8 mouse cellular contexts compared by ENCODE assay signal in genomic region chr6:126704430-126704829, GRCm38 (mm10). TPM values are rescaled to one million over a fixed set of nuclear protein-coding genes. Genes with fewer than 3 reads are reported as not detected.
DNase-seq lines count a peak whose midpoint lies in the region; ATAC-seq and TF ChIP-seq lines count a peak whose summit lies in the region.

No protein-coding gene starts in this region.

- no peak for TF ChIP-seq POLR2A in bone marrow macrophage, adult 2 months (IDR thresholded peaks at IDR 0.05; ENCODE audit: borderline replicate concordance, low read depth, low read length)

- no peak for TF ChIP-seq EP300 in stomach, postnatal 0 days (optimal IDR thresholded peaks at IDR 0.05)

- no peaks in the 10 kb centered on the region for H3K27me3 ChIP-seq in hindbrain, embryonic 11.5 days (ENCODE audit: control insufficient read depth, insufficient read depth, low read length)
- peaks cover 15% of the 10 kb centered on the region; the same call in 1 of the 2 replicates for H3K27me3 ChIP-seq in hindbrain, embryonic 13.5 days
- H3K27me3 ChIP-seq in stomach, postnatal 0 days (ENCODE audit: control insufficient read depth, insufficient read depth, low read length): no peaks in the 10 kb centered on the region

- H3K4me3 ChIP-seq in hindbrain, embryonic 11.5 days (ENCODE audit: low read depth, low read length): no peak overlapping the region
- H3K4me3 ChIP-seq in hindbrain, embryonic 13.5 days: no peak overlapping the region
- no peak overlapping the region for H3K4me3 ChIP-seq in bone marrow macrophage, adult 2 months (ENCODE audit: insufficient read depth, low read length)
- H3K4me3 ChIP-seq in stomach, postnatal 0 days (ENCODE audit: low read depth, low read length): no peak overlapping the region

- no peak; the same call in 1 of the 2 replicates for ATAC-seq in hindbrain, embryonic 11.5 days (ENCODE audit: low FRiP score)
- no peak for ATAC-seq in hindbrain, embryonic 13.5 days (ENCODE audit: low FRiP score)
- no peak for ATAC-seq in stomach, postnatal 0 days (ENCODE audit: low FRiP score, low TSS enrichment)
- no peak for ATAC-seq in monocyte, adult 5-6 weeks (replicated peaks; ENCODE audit: insufficient number of reproducible peaks, low FRiP score, low TSS enrichment, poor library complexity, severe bottlenecking)

- H3K9me3 ChIP-seq in hindbrain, embryonic 11.5 days (ENCODE audit: control insufficient read depth, low read length): no peaks in the 10 kb centered on the region
- no peaks in the 10 kb centered on the region for H3K9me3 ChIP-seq in hindbrain, embryonic 13.5 days
- no peaks in the 10 kb centered on the region for H3K9me3 ChIP-seq in stomach, postnatal 0 days (ENCODE audit: control insufficient read depth, low read length)

- no peak overlapping the region for H3K9ac ChIP-seq in hindbrain, embryonic 11.5 days (ENCODE audit: low read depth, low read length)
- H3K9ac ChIP-seq in hindbrain, embryonic 13.5 days: no peak overlapping the region
- no peak overlapping the region for H3K9ac ChIP-seq in stomach, postnatal 0 days (ENCODE audit: low read length)

- no peak overlapping the region for H3K4me2 ChIP-seq in hindbrain, embryonic 11.5 days (replicated peaks; ENCODE audit: low read depth, low read length)
- H3K4me2 ChIP-seq in hindbrain, embryonic 13.5 days: no peak overlapping the region
- no peak overlapping the region for H3K4me2 ChIP-seq in stomach, postnatal 0 days (replicated peaks; ENCODE audit: low read depth)

- DNase-seq in hindbrain, embryonic 11.5 days (ENCODE audit: low spot score): peak; percentile 70
- DNase-seq in A20 (ENCODE audit: low read depth, low spot score): peak; percentile 59
- peak; percentile 76 for DNase-seq in forelimb bud, embryonic 11.5 days (ENCODE audit: low read depth, low spot score)
- DNase-seq in stomach, postnatal 0 days (ENCODE audit: low spot score): peak; percentile 16
- DNase-seq in adrenal gland, postnatal 10 days: no peak

- H3K4me1 ChIP-seq in hindbrain, embryonic 11.5 days (replicated peaks; ENCODE audit: control insufficient read depth, insufficient read depth, low read length): no peaks in the 10 kb centered on the region
- H3K4me1 ChIP-seq in hindbrain, embryonic 13.5 days (replicated peaks): peaks cover 21% of the 10 kb centered on the region
- no peaks in the 10 kb centered on the region for H3K4me1 ChIP-seq in bone marrow macrophage, adult 2 months (ENCODE audit: control insufficient read depth, insufficient read depth, low read length)
- H3K4me1 ChIP-seq in stomach, postnatal 0 days (replicated peaks; ENCODE audit: control insufficient read depth, insufficient read depth): no peaks in the 10 kb centered on the region

- H3K36me3 ChIP-seq in hindbrain, embryonic 11.5 days (ENCODE audit: control insufficient read depth, insufficient read depth, low read length): no peaks in the 10 kb centered on the region
- no peaks in the 10 kb centered on the region for H3K36me3 ChIP-seq in hindbrain, embryonic 13.5 days
- H3K36me3 ChIP-seq in stomach, postnatal 0 days (ENCODE audit: control insufficient read depth, insufficient read depth, low read length): no peaks in the 10 kb centered on the region

- WGBS in hindbrain, embryonic 11.5 days: 35% methylated on average over 4 of the region's 4 CpGs
- 37% methylated on average over 4 of the region's 4 CpGs for WGBS in hindbrain, embryonic 13.5 days
- 21% methylated on average over 4 of the region's 4 CpGs for WGBS in stomach, postnatal 0 days

- TF ChIP-seq CTCF in bone marrow macrophage, adult 2 months (IDR thresholded peaks at IDR 0.05; ENCODE audit: low read depth, low read length): peak; percentile 43; the same call in 1 of the 2 replicates
- TF ChIP-seq CTCF in stomach, postnatal 0 days (IDR thresholded peaks at IDR 0.05; ENCODE audit: low read depth): peak; percentile 71

- H3K27ac ChIP-seq in hindbrain, embryonic 11.5 days (ENCODE audit: low read depth, low read length): no peak overlapping the region
- no peak overlapping the region for H3K27ac ChIP-seq in hindbrain, embryonic 13.5 days
- no peak overlapping the region for H3K27ac ChIP-seq in bone marrow macrophage, adult 2 months (ENCODE audit: insufficient read depth, low read depth, low read length)
- no peak overlapping the region for H3K27ac ChIP-seq in stomach, postnatal 0 days (replicated peaks)

RNA-seq across cellular contexts. Expression of gene Kcna6, which starts 36.0 kb away (rescaled TPM):
- 5.0 and 6.2 TPM in 2 replicates for polyA plus RNA-seq in hindbrain, embryonic 11.5 days (2014; fragmentation: Nextera tagmentation; extraction: Ambion mirVana)
- 9.7 and 10.2 TPM in 2 replicates for polyA plus RNA-seq in hindbrain, embryonic 13.5 days (2015; fragmentation: Nextera tagmentation; extraction: Ambion mirVana)
- not detected in 2 replicates for polyA plus RNA-seq in bone marrow macrophage, adult 2 months (2012; ENCODE audit: insufficient read depth, insufficient read length, missing spikeins)
- polyA plus RNA-seq in stomach, postnatal 0 days (2015; fragmentation: Nextera tagmentation; extraction: Ambion mirVana): 1.5 and 2.1 TPM in 2 replicates
- total RNA-seq in adrenal gland, postnatal 10 days (2021): 1 to 10 TPM; 3.3 to 5.7 TPM
- total RNA-seq in monocyte, adult 5-6 weeks (2017): not detected in 3 replicates

RNA-seq across cellular contexts. Expression of gene Kcna1, which starts 58.2 kb away (rescaled TPM):
- polyA plus RNA-seq in hindbrain, embryonic 11.5 days (2014; fragmentation: Nextera tagmentation; extraction: Ambion mirVana): 0.40 and 0.64 TPM in 2 replicates
- polyA plus RNA-seq in hindbrain, embryonic 13.5 days (2015; fragmentation: Nextera tagmentation; extraction: Ambion mirVana): 2.9 and 3.2 TPM in 2 replicates
- polyA plus RNA-seq in bone marrow macrophage, adult 2 months (2012; ENCODE audit: insufficient read depth, insufficient read length, missing spikeins): not detected in 2 replicates
- polyA plus RNA-seq in stomach, postnatal 0 days (2015; fragmentation: Nextera tagmentation; extraction: Ambion mirVana): 0.62 and 0.69 TPM in 2 replicates
- 1 to 10 TPM; 2.6 to 3.1 TPM for total RNA-seq in adrenal gland, postnatal 10 days (2021)
- not detected in 3 replicates for total RNA-seq in monocyte, adult 5-6 weeks (2017)
